Mouse (Mus musculus) layer of hippocampus, adult 2 months (tissue): ENCODE measurements around the gene Hist1h2ai. TPM values are rescaled to one million over a fixed set of nuclear protein-coding genes. Genes with fewer than 3 reads are reported as not detected.
"Not testable (repeated sequence)": the region's sequence is repeated elsewhere in the genome, so short reads cannot be mapped to it uniquely, and the experiment has no call there.

ENCODE experiments used
- DNase-seq, 2 experiments: peaks; one replicate each; pipeline ENCODE4 v3.0.0; 2022; ENCODE audit warnings: low spot score in 2 of 2
- H3K27ac ChIP-seq: fragments of 200-600 bp; 2 replicates; pipeline ENCODE4 v1.8.1; 2022
- H3K4me3 ChIP-seq: fragments of 200-600 bp; 2 replicates; pipeline ENCODE4 v1.8.1; 2022; ENCODE audit warnings: mild to moderate bottlenecking
- CTCF ChIP-seq: fragments of 200-600 bp; conservative IDR thresholded peaks from 2 replicates; pipeline ENCODE4 v1.8.1; 2022; ENCODE audit warnings: antibody characterized with exemption, mild to moderate bottlenecking, moderate library complexity
- microRNA-seq, 2 experiments: library from miRNA; unstranded; fragments of <30 nt; microRNA quantifications; one replicate each; pipeline ENCODE4 v1.2.0; 2021
- total RNA-seq, 2 experiments: library from RNA; stranded (reverse); gene quantifications; 2 replicates each; pipeline ENCODE4 v1.2.3; 2021

The Hist1h2ai gene
- total RNA-seq, 2 experiments from 2014 or later = 27.6 to 54.9 TPM

GRCm38 (mm10) chr13:21745006-21745405 is 28.8 kb downstream of the Hist1h2ai start:
- no peak overlapping the region for H3K27ac ChIP-seq
- TF ChIP-seq CTCF = no peak

GRCm38 (mm10) chr13:21749387-21750158 is 33.4 kb downstream of the Hist1h2ai start:
- no peak for TF ChIP-seq CTCF
- no peak for DNase-seq
- peak overlapping the region; percentile 68 for H3K4me3 ChIP-seq
- H3K27ac ChIP-seq = peak overlapping the region; percentile 48; the same call in 1 of the 2 replicates

More at GRCm38 (mm10) chr13:21745006-21745405, 28.8 kb downstream of the Hist1h2ai start:
- no peak for DNase-seq
- H3K4me3 ChIP-seq = no peak overlapping the region

DNA sequence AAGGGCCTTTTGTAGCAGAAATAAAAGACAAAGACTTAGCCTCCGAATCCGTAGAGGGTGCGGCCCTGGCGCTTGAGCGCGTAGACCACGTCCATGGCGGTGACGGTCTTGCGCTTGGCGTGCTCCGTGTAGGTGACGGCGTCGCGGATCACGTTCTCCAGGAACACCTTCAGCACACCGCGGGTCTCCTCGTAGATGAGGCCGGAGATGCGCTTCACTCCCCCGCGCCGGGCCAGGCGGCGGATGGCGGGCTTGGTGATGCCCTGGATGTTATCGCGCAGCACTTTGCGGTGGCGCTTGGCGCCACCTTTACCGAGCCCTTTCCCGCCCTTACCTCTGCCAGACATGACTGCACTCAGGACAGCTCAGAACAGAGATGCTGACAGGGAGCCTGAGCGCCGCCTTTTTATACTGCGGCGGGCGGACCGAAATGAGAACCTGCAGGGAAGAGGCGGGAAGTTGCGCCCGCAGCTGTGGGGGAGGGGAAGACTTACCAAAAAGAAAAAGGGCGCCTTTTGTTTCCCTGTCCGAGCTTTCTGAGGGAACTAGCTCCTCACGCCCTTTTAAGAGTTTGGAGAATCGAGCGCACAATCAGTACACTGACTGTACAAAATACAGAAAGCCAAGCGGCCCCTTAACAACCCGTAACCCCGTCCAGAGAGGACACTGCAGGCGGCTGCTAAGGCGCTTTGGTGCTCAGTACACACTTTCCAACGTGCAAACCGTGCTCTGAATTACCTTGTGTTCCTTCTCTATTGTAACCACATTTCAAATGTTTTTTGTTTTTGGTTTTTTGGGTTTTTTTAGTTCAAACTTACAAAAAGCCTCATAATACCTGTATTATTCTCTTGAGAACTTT is 34.2 kb downstream of the Hist1h2ai start, which contains the start of gene Hist1h4k:
Hist1h4k (minus strand) TSS at position 347 of the 859 bp plus-strand sequence.
- peak within 1 kb of the TSS; percentile 57 for H3K27ac ChIP-seq
- DNase-seq = peak; percentile 91 to 94
- peak within 1 kb of the TSS; percentile 68 for H3K4me3 ChIP-seq

GRCm38 (mm10) chr13:21751417-21751816 is 35.2 kb downstream of the Hist1h2ai start:
- no peak for DNase-seq
- no peak overlapping the region for H3K27ac ChIP-seq
- no peak for TF ChIP-seq CTCF
- no peak overlapping the region for H3K4me3 ChIP-seq

DNA sequence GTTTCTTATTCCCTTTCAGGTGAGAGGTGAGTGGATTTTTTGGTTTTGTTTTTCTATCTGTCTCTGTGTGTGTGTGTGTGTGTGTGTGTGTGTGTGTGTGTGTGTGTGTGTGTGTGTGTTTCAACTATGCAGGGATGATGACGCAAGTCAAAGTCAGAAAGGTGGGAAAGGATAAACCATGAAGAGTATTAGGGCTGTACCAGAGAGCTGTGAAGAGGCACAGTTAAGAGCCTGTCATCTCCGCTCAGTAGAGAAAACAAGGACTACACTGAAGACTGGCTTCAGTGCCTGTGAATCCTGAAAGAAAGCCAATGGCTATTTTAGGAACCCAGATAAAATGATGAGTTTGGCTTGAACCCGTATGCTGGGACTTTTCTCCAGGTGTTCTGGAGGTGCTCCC is 35.6 kb downstream of the Hist1h2ai start:
- DNase-seq = no peak
- no peak overlapping the region for H3K27ac ChIP-seq
- no peak for TF ChIP-seq CTCF
- no peak overlapping the region for H3K4me3 ChIP-seq

GRCm38 (mm10) chr13:21752356-21752755 is 36.1 kb downstream of the Hist1h2ai start:
- H3K27ac ChIP-seq = no peak overlapping the region
- no peak for TF ChIP-seq CTCF
- H3K4me3 ChIP-seq = no peak overlapping the region
- no peak for DNase-seq

DNA sequence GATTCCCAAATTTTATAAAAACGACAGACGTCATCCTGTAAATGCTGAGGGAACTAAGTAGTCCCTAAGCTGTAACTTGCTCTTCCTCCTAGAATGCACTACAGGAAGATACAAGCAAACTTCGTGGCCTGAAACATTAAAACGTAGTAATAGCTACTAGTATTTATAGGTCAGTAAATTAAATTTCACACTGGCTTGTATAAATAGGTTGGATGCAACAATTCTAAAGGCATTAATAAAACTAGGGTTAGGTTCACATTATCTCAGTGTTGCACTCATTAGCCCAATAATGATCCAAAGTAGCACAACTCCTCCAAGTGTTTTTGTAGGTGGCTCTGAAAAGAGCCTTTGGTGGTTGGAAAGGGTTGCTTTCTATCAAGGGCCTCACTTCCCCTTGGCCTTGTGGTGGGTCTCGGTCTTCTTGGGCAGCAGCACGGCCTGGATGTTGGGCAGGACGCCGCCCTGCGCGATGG is 36.9 kb downstream of the Hist1h2ai start:
- no peak for TF ChIP-seq CTCF
- Histone ChIP-seq H3K27ac (peak overlapping the region; percentile 85), H3K4me3 (peak overlapping the region; percentile 51)
- DNase-seq = no peak

DNA sequence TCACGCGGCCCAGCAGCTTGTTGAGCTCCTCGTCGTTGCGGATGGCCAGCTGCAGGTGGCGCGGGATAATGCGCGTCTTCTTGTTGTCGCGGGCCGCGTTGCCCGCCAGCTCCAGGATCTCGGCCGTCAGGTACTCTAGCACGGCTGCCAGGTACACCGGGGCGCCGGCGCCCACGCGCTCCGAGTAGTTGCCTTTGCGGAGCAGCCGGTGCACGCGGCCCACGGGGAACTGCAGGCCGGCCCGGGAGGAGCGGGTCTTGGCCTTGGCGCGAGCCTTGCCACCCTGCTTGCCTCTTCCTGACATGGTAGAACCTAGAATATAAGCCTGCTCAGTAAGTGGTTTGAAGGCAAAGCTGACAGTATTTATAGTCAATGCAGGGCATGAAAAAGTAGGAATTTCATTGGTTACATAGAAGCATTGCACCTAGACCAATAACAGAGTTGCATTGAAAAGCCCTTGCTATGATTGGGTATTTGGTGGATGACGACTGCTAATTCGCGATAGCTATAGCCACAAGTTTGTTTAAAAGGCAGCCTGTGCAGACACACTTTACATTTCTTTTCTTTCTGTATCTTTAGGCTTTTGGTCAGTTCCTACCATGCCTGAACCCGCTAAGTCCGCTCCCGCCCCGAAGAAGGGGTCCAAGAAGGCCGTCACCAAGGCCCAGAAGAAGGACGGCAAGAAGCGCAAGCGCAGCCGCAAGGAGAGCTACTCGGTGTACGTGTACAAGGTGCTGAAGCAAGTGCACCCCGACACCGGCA is 37.5 kb downstream of the Hist1h2ai start, which contains the start of the genes Hist1h2ak and Hist1h2bn:
Hist1h2ak (minus strand) TSS at position 304 of the 762 bp plus-strand sequence.
Hist1h2bn (plus strand) TSS at position 600 of the 762 bp plus-strand sequence.
- Histone ChIP-seq H3K4me3 (peak within 1 kb of the TSS; percentile 51), H3K27ac (peak within 1 kb of the TSS; percentile 85)
- 0 out of 2 replicates have a peak, but pooled peaks have one; percentile 33 for TF ChIP-seq CTCF
- peak; percentile 70 to 91 for DNase-seq

DNA sequence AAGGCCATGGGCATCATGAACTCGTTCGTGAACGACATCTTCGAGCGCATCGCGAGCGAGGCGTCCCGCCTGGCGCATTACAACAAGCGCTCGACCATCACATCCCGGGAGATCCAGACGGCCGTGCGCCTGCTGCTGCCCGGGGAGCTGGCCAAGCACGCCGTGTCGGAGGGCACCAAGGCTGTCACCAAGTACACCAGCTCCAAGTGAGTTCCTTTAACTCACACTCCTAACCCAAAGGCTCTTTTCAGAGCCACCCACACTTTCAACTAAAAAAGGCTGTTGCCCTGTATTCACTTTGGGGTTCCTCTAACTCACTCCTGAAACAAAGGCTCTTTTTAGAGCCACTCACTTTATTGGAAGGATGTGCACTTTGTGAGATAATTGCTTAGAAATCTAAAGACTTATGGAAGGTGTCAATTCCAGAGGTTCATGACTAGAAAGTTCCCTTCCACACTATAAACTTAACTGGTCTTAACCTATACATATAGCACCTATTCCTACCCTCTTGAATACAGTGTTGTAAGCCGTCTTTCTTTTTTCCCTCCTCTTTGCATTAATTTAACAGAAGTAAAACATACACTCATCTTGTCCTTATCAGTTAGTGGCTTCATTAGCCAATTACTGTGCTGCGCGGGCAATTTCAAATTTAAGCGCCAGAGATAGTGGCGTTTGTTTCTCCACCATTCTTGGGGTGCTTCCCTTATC is 38.2 kb downstream of the Hist1h2ai start:
- H3K27ac ChIP-seq = not testable (repeated sequence)
- peak; percentile 21 to 29 for DNase-seq
- H3K4me3 ChIP-seq = peak overlapping the region; percentile 51

- no peak for TF ChIP-seq CTCF
- DNase-seq = no peak
These were observed 39.5 kb downstream of the Hist1h2ai start for GRCm38 (mm10) chr13:21755707-21756106.

More at GRCm38 (mm10) chr13:21755707-21756106, 39.5 kb downstream of the Hist1h2ai start:
- H3K27ac ChIP-seq = no peak overlapping the region
- H3K4me3 ChIP-seq = no peak overlapping the region

Small RNA genes within 50 kb of the gene (microRNA-seq; reads per million reads assigned to microRNA genes)
- 0 reads per million in 2 experiments for gene Gm44357
- 0 reads per million in 2 experiments for gene Gm44367
- 0 reads per million in 2 experiments for gene Gm44454

Other genes starting within 250 kb of the Hist1h2ai start
- under 1 TPM; 0.56 to 0.92 TPM for gene Nkapl, start 247.9 kb upstream of the Hist1h2ai start, total RNA-seq
- gene Zkscan4, start 237.5 kb upstream of the Hist1h2ai start, total RNA-seq = 1 to 10 TPM; 6.5 TPM
- not detected for gene Gm10065, start 237.0 kb upstream of the Hist1h2ai start, total RNA-seq
- 10 to 100 TPM; 19.4 to 21.2 TPM for gene AK157302, start 221.2 kb upstream of the Hist1h2ai start, total RNA-seq
- 10 to 100 TPM; 59.2 to 60.9 TPM for gene Gm11273, start 215.0 kb upstream of the Hist1h2ai start, total RNA-seq
- 10 to 100 TPM; 20.2 to 23.4 TPM for gene Zkscan8, start 185.3 kb upstream of the Hist1h2ai start, total RNA-seq
- gene Olfr1366, start 173.6 kb upstream of the Hist1h2ai start, total RNA-seq = not detected
- gene Olfr1535, start 156.5 kb upstream of the Hist1h2ai start, total RNA-seq = not detected
- not detected for gene Olfr1364, start 134.7 kb upstream of the Hist1h2ai start, total RNA-seq
- not detected for gene Olfr1362, start 102.4 kb upstream of the Hist1h2ai start, total RNA-seq
- gene Olfr11, start 73.9 kb upstream of the Hist1h2ai start, total RNA-seq = not detected
- not detected for gene Olfr1361, start 53.0 kb upstream of the Hist1h2ai start, total RNA-seq
- gene Olfr1360, start 39.0 kb upstream of the Hist1h2ai start, total RNA-seq = not detected
- gene Olfr1359, start 18.3 kb upstream of the Hist1h2ai start, total RNA-seq = not detected
- gene Hist1h2bl, start 279 bp upstream of the Hist1h2ai start, total RNA-seq = 10 to 100 TPM; 25.0 to 36.7 TPM
- gene Hist1h3h, start 1.2 kb downstream of the Hist1h2ai start, total RNA-seq = 10 to 100 TPM; 51.3 to 58.2 TPM
- 1 to 10 TPM; 4.2 to 8.2 TPM for gene Hist1h2bm, start 5.6 kb downstream of the Hist1h2ai start, total RNA-seq
- 10 to 100 TPM; 16.7 to 19.3 TPM for gene Hist1h4j, start 18.6 kb downstream of the Hist1h2ai start, total RNA-seq
- gene Hist1h4k, start 34.1 kb downstream of the Hist1h2ai start, total RNA-seq = 100 to 1,000 TPM; 269 to 298 TPM
- 10 to 100 TPM; 15.1 TPM for gene Hist1h2ak, start 37.4 kb downstream of the Hist1h2ai start, total RNA-seq
- gene Hist1h2bn, start 37.7 kb downstream of the Hist1h2ai start, total RNA-seq = 1 to 10 TPM; 8.3 to 9.4 TPM
- gene Hist1h1b, start 64.2 kb downstream of the Hist1h2ai start, total RNA-seq = 1 to 10 TPM; 6.3 to 8.1 TPM
- gene Hist1h3i, start 66.9 kb downstream of the Hist1h2ai start, total RNA-seq = 10 to 100 TPM; 61.0 to 71.7 TPM
- 1 to 10 TPM in 1 of 2 experiments, not detected in 1; 2.8 TPM for gene Hist1h2an, start 70.8 kb downstream of the Hist1h2ai start, total RNA-seq
- gene Hist1h2bp, start 71.0 kb downstream of the Hist1h2ai start, total RNA-seq = 1 to 10 TPM; 6.8 to 8.1 TPM
- 10 to 100 TPM; 39.6 to 42.1 TPM for gene Hist1h2bq, start 93.8 kb downstream of the Hist1h2ai start, total RNA-seq
- 10 to 100 TPM; 30.7 to 36.0 TPM for gene Hist1h2ao, start 94.0 kb downstream of the Hist1h2ai start, total RNA-seq
- gene Hist1h4m, start 95.3 kb downstream of the Hist1h2ai start, total RNA-seq = 100 to 1,000 TPM; 247 to 254 TPM
- 10 to 100 TPM; 26.5 to 46.4 TPM for gene Hist1h4n, start 115.8 kb downstream of the Hist1h2ai start, total RNA-seq
- 10 to 100 TPM; 11.3 to 15.9 TPM for gene Hist1h2ap, start 117.1 kb downstream of the Hist1h2ai start, total RNA-seq
- gene Hist1h2br, start 117.3 kb downstream of the Hist1h2ai start, total RNA-seq = 10 to 100 TPM; 38.6 to 42.0 TPM
- 1 to 10 TPM; 3.5 to 4.6 TPM for gene Zfp184, start 228.7 kb downstream of the Hist1h2ai start, total RNA-seq